Mouse (Mus musculus) heart, embryonic 14.5 days (tissue): ENCODE measurements around the gene Zfp292. TPM values are rescaled to one million over a fixed set of nuclear protein-coding genes. Genes with fewer than 3 reads are reported as not detected.

Experiments used
- ATAC-seq: fragments of 200-750 bp; cut with Nextera tagmentation; 2 replicates; pipeline ENCODE4 v1.8.0; 2017; ENCODE audit warnings: low read depth, moderate TSS enrichment; ENCODE audit not compliant: insufficient number of reproducible peaks, insufficient read depth, low FRiP score
- H3K27ac ChIP-seq, 2 experiments: fragments of 200-500 bp in 1 of 2; fragments of 300-500 bp in 1 of 2; sonication (generic) in 1 of 2; replicated peaks in 1 of 2; 2 replicates each; pipeline ENCODE4 v1.5.1; 2012 to 2014; ENCODE audit warnings: low read depth in 2 of 2, low read length in 2 of 2, control low read depth in 1 of 2, mild to moderate bottlenecking in 1 of 2, mixed read lengths in 1 of 2; ENCODE audit not compliant: control insufficient read depth in 1 of 2, insufficient read depth in 1 of 2
- H3K27me3 ChIP-seq: fragments of 300-500 bp; sonication (generic); 2 replicates; pipeline ENCODE4 v1.6.1; 2014; ENCODE audit warnings: mild to moderate bottlenecking, low read length, control low read depth; ENCODE audit not compliant: control insufficient read depth, insufficient read depth
- H3K36me3 ChIP-seq: fragments of 300-500 bp; sonication (generic); 2 replicates; pipeline ENCODE4 v1.6.1; 2014; ENCODE audit warnings: mild to moderate bottlenecking, control low read depth, low read length, mixed read lengths; ENCODE audit not compliant: control insufficient read depth, insufficient read depth
- H3K4me1 ChIP-seq, 2 experiments: fragments of 200-500 bp in 1 of 2; fragments of 300-500 bp in 1 of 2; sonication (generic) in 1 of 2; 2 replicates each; pipeline ENCODE4 v1.6.1; 2012 to 2014; ENCODE audit warnings: low read length in 2 of 2, control low read depth in 1 of 2, mixed read lengths in 1 of 2; ENCODE audit not compliant: control insufficient read depth in 2 of 2, insufficient read depth in 2 of 2
- H3K4me2 ChIP-seq: fragments of 300-500 bp; sonication (generic); 2 replicates; pipeline ENCODE4 v1.6.1; 2014; ENCODE audit warnings: mild to moderate bottlenecking, low read length
- H3K4me3 ChIP-seq, 2 experiments: fragments of 200-500 bp in 1 of 2; fragments of 300-500 bp in 1 of 2; sonication (generic) in 1 of 2; 2 replicates each; pipeline ENCODE4 v1.5.1; 2012 to 2014; ENCODE audit warnings: low read length in 2 of 2, mild to moderate bottlenecking in 2 of 2, control low read depth in 1 of 2, low read depth in 1 of 2, moderate library complexity in 1 of 2; ENCODE audit not compliant: control insufficient read depth in 1 of 2, insufficient read depth in 1 of 2
- H3K9ac ChIP-seq: fragments of 300-500 bp; sonication (generic); 2 replicates; pipeline ENCODE4 v1.6.1; 2014; ENCODE audit warnings: mild to moderate bottlenecking, low read length
- H3K9me3 ChIP-seq: fragments of 300-500 bp; sonication (generic); 2 replicates; pipeline ENCODE4 v1.6.1; 2016; ENCODE audit warnings: low read length, control low read depth; ENCODE audit not compliant: control insufficient read depth
- WGBS: fragments of 180-500 bp; shearing (Covaris S2); extraction: QIAGEN DNeasy Blood & Tissue Kit; methylation state at CpG from one replicate; pipeline ENCODE4 v1.1.7; 2014; 5-methylcytosine and 5-hydroxymethylcytosine counted together
- polyA plus RNA-seq: library from polyadenylated mRNA; unstranded; fragments of >200 nt; fragmentation: Nextera tagmentation; extraction: Ambion mirVana; gene quantifications from 2 replicates; pipeline ENCODE4 v1.2.1, GENCODE M21; 2014

Gene Zfp292
- polyA plus RNA-seq, 1 experiment from 2014 or later = 17.8 TPM

- no peak overlapping the region for H3K27ac ChIP-seq
- WGBS = 78% methylated on average over 3 of the region's 3 CpGs
- no peak overlapping the region for H3K9ac ChIP-seq
- no peaks in the 10 kb centered on the region for H3K9me3 ChIP-seq
- H3K4me1 ChIP-seq = peaks cover 0 to 16% of the 10 kb centered on the region in 2 experiments; a peak in 2 of 4 replicates
- no peaks in the 10 kb centered on the region for H3K36me3 ChIP-seq
- no peaks in the 10 kb centered on the region for H3K27me3 ChIP-seq
- ATAC-seq = no peak
- H3K4me2 ChIP-seq = no peak overlapping the region
- no peak overlapping the region for H3K4me3 ChIP-seq
Observed at GRCm38 (mm10) chr4:34859416-34859815, 23.3 kb downstream of the Zfp292 start.

DNA sequence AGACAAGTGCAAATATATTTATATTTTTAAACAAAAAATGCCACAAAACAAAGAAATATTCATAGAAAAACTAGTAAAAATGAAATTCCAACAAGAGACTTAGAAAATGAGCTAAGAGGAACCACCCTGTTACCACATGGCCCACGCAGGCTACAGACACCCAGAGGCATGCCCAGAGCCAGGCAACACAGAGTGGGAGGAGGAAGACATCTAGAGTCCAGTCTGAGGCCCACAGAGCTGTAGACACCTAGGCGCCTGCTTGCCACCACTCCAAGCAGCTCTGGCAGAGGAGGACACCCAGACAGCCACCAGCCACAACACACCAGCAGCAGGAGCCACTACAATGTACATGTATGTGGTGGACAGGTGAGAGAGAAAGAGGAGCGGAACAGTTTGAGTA is 23.9 kb downstream of the Zfp292 start:
- no peak overlapping the region for H3K27ac ChIP-seq
- no peak overlapping the region for H3K4me3 ChIP-seq
- no peak for ATAC-seq
- 89% methylated on average over 3 of the region's 3 CpGs for WGBS
- H3K36me3 ChIP-seq = peaks cover 5% of the 10 kb centered on the region
- H3K27me3 ChIP-seq = no peaks in the 10 kb centered on the region
- no peak overlapping the region for H3K4me2 ChIP-seq
- no peak overlapping the region for H3K9ac ChIP-seq
- no peaks in the 10 kb centered on the region for H3K9me3 ChIP-seq
- peaks cover 0 to 16% of the 10 kb centered on the region in 2 experiments; a peak in 2 of 4 replicates for H3K4me1 ChIP-seq

- WGBS = 32% methylated on average over 1 of the region's 1 CpGs
- Histone ChIP-seq H3K4me3 (no peak overlapping the region), H3K4me2 (no peak overlapping the region), H3K36me3 (peaks cover 22% of the 10 kb centered on the region), H3K27ac (no peak overlapping the region), H3K4me1 (peaks cover 0 to 16% of the 10 kb centered on the region in 2 experiments; a peak in 2 of 4 replicates), H3K9me3 (no peaks in the 10 kb centered on the region), H3K27me3 (no peaks in the 10 kb centered on the region), H3K9ac (no peak overlapping the region)
- no peak for ATAC-seq
Observed at GRCm38 (mm10) chr4:34855966-34856365, 26.8 kb downstream of the Zfp292 start.

GRCm38 (mm10) chr4:34852051-34852450 is 30.7 kb downstream of the Zfp292 start:
- Histone ChIP-seq H3K4me1 (no peaks in the 10 kb centered on the region), H3K9me3 (no peaks in the 10 kb centered on the region)
- 90% methylated on average over 7 of the region's 7 CpGs for WGBS

GRCm38 (mm10) chr4:34850156-34850555 is 32.6 kb downstream of the Zfp292 start:
- H3K27me3 ChIP-seq = no peaks in the 10 kb centered on the region
- WGBS = 90% methylated on average over 2 of the region's 2 CpGs
- H3K27ac ChIP-seq = no peak overlapping the region
- no peak overlapping the region for H3K4me2 ChIP-seq
- ATAC-seq = no peak
- peaks cover 23% of the 10 kb centered on the region for H3K36me3 ChIP-seq
- H3K4me1 ChIP-seq = no peaks in the 10 kb centered on the region
- H3K4me3 ChIP-seq = no peak overlapping the region
- H3K9me3 ChIP-seq = no peaks in the 10 kb centered on the region
- H3K9ac ChIP-seq = no peak overlapping the region

More at GRCm38 (mm10) chr4:34852051-34852450, 30.7 kb downstream of the Zfp292 start:
- H3K4me3 ChIP-seq = no peak overlapping the region
- no peak for ATAC-seq
- H3K27ac ChIP-seq = no peak overlapping the region
- peaks cover 23% of the 10 kb centered on the region for H3K36me3 ChIP-seq
- H3K9ac ChIP-seq = no peak overlapping the region
- H3K4me2 ChIP-seq = no peak overlapping the region
- H3K27me3 ChIP-seq = no peaks in the 10 kb centered on the region

- Histone ChIP-seq H3K36me3 (peaks cover 13% of the 10 kb centered on the region), H3K9ac (no peak overlapping the region), H3K4me2 (no peak overlapping the region), H3K27ac (no peak overlapping the region), H3K4me3 (no peak overlapping the region), H3K27me3 (no peaks in the 10 kb centered on the region), H3K4me1 (peaks cover 0 to 4% of the 10 kb centered on the region in 2 experiments; a peak in 1 of 4 replicates), H3K9me3 (no peaks in the 10 kb centered on the region)
- WGBS = 83% methylated on average over 6 of the region's 6 CpGs
- ATAC-seq = no peak
Observed at GRCm38 (mm10) chr4:34847679-34848309, 35.0 kb downstream of the Zfp292 start.

GRCm38 (mm10) chr4:34843839-34844238 is 38.9 kb downstream of the Zfp292 start:
- WGBS = 91% methylated on average over 1 of the region's 1 CpGs
- Histone ChIP-seq H3K9me3 (no peaks in the 10 kb centered on the region), H3K4me1 (peaks cover 0 to 4% of the 10 kb centered on the region in 2 experiments; a peak in 1 of 4 replicates), H3K4me3 (no peak overlapping the region), H3K36me3 (peaks cover 9% of the 10 kb centered on the region), H3K4me2 (no peak overlapping the region), H3K27ac (no peak overlapping the region), H3K9ac (no peak overlapping the region), H3K27me3 (no peaks in the 10 kb centered on the region)
- no peak for ATAC-seq

GRCm38 (mm10) chr4:34842826-34843225 is 39.9 kb downstream of the Zfp292 start:
- Histone ChIP-seq H3K9me3 (no peaks in the 10 kb centered on the region), H3K4me2 (no peak overlapping the region), H3K4me3 (no peak overlapping the region), H3K4me1 (peaks cover 0 to 4% of the 10 kb centered on the region in 2 experiments; a peak in 1 of 4 replicates), H3K27ac (no peak overlapping the region), H3K9ac (no peak overlapping the region), H3K27me3 (no peaks in the 10 kb centered on the region), H3K36me3 (peaks cover 18% of the 10 kb centered on the region)
- WGBS = 89% methylated on average over 3 of the region's 3 CpGs
- ATAC-seq = no peak
